Mouse (Mus musculus) cerebellum, postnatal 10 days (tissue): Measurements from ENCODE around the gene Prdm16.
A peak's percentile ranks its signal among the peaks of the same experiment; 100 is the strongest.

ENCODE experiments used
- DNase-seq, 2 experiments: peaks; one replicate each; pipeline ENCODE4 v3.0.0; 2021; ENCODE audit warnings: mixed read lengths in 2 of 2

Prdm16 gene

GRCm38 (mm10) chr4:154473571-154474307, 162.9 kb downstream of the Prdm16 start:
- no peak for DNase-seq

GRCm38 (mm10) chr4:154472569-154472968, 164.1 kb downstream of the Prdm16 start:
- DNase-seq = no peak

- no peak for DNase-seq
Measured at GRCm38 (mm10) chr4:154471447-154472101, 165.1 kb downstream of the Prdm16 start.

DNA sequence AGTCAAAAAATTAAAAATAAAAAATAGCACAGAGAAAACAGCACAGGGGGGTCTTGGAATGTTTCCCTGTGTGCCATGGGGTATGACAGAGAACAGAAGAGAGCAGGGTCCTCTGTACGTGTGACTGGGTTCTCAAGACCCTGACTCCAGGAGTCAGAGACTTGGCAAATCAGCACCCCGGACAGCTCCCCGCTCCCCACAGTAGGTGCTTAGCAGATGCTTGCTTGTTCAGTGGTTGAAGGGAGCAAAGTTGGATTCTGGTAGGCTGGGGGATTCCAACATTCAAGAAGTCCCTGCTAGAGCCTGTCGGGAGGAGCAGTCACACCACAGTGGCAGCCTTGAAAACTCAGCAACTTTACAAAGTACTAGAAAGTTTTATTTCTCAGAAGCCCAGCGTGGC, 170.4 kb downstream of the Prdm16 start:
- no peak for DNase-seq

DNA sequence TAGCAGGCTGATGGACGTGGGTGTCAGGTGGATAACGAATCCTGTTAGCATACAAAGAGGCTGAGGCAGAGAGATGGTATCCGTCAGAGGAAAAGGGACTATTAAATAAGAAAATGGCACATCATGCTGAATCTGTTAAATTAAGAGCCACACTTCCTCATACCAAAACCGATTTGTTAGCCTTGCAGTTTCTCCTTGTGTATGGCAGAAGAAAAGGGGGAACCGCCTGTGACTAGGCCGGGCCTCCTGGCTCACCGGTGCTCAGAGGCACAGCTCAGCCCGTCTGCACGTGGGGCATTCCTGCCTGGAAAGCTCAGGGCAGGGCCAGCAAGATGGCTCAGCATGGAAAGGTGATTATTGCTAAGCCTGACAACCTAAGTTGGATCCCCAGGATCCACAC, 171.6 kb downstream of the Prdm16 start:
- DNase-seq = no peak

- no peak for DNase-seq
Measured at GRCm38 (mm10) chr4:154460021-154460420, 176.7 kb downstream of the Prdm16 start.

GRCm38 (mm10) chr4:154457756-154458155, 178.9 kb downstream of the Prdm16 start:
- DNase-seq = peak; percentile 52 to 65

DNA sequence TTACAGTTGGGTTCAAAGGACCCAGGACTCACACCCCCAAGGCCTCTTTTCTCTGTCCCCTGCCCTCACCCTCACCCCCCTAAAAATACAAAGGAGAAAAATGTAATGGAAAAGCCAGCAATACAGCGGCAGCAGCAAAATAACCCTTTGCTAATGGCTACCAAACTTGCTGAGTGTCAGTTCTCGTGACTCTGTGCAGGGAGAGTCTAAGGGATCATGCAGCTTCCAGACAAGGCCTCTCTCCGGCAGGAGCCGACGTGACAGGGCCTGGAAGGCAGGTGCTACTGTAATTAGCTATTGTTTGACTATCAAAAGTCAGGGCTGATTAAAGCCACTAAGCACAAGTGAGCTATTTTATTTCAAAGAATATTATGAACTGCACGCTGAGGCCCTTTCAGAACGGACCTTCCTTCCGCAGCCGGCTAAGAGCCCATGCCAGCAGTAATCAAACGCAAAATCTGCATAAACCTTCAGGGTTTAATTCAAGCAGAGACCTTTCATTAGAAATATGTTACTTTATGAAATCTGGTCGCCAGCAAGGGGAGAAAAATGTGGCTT, 180.3 kb downstream of the Prdm16 start:
- DNase-seq = no peak

- peak; percentile 46 to 65 for DNase-seq
Measured at GRCm38 (mm10) chr4:154450441-154450840, 186.2 kb downstream of the Prdm16 start.

DNA sequence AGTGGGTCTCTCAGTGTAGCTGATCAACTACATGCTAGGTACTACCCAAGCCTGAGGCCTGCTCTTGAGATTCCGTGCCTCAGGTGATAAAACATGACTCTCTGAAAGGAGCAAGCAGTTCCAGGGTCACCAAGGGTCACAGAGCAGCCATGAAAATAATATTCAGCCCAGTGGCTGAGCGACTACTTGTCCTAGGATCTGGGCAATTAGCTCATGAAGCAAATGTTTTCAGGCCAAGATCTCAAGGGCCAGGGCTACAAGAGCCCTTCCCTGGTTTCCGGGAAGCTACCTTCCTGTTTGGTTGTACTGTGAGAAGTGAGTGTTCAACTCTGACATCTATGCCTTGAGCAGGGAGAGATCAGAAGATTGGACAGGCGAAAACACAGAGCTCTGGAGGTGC, 186.6 kb downstream of the Prdm16 start:
- DNase-seq = no peak

GRCm38 (mm10) chr4:154449343-154449742, 187.3 kb downstream of the Prdm16 start:
- DNase-seq = peak; percentile 73 to 75

- DNase-seq = no peak
Measured at GRCm38 (mm10) chr4:154445721-154446120, 191.0 kb downstream of the Prdm16 start.

- DNase-seq = no peak
Measured at GRCm38 (mm10) chr4:154442645-154443304, 193.9 kb downstream of the Prdm16 start.

DNA sequence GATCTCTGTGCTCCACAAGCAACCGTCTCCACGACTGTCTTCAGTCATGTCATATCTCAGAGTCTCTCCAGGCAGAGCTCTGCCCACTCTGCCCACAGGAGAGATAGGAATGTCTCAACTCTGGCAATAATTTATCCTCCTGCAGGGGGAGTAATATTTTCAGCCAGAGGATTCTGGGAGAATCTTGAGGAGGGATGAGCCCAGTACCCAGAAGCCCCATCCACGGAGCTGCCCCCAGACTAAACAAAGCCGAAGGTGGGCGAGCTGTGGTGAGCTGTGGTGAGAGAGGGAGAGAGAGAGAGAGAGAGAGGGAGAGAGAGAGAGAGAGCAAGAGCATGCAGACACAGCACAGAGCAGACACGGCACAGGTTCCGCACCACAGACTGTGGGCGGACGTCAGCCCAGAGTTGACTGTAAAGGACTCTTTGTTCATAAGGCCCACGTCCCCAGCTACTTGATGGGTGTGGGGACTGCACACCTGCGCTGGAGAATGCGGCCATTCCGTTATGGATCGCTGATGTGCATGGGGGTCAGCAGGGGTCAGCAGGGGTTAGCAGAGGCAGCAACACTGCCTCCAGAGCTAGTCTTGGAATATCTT, 197.1 kb downstream of the Prdm16 start:
- no peak for DNase-seq

DNA sequence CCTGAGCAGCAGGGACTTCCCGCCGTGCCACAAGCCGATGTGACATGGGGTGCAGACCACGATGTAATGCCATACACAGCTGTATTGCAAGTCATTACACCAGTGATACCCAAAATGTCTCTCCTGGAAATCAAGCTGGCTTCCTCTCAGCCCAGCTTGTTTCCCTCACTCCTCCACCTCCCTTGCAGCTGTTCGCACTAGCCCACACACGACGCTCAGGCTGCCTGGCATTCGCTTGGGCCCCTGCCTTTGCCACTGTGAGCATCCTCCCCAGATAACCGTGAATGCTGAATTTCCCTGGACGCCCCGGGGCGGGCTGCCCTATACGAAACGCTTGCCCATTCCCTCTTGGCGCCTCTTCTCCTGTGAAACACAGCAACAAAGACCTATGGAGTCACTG, 198.1 kb downstream of the Prdm16 start:
- no peak for DNase-seq

GRCm38 (mm10) chr4:154429770-154430169, 206.9 kb downstream of the Prdm16 start:
- DNase-seq = no peak

DNA sequence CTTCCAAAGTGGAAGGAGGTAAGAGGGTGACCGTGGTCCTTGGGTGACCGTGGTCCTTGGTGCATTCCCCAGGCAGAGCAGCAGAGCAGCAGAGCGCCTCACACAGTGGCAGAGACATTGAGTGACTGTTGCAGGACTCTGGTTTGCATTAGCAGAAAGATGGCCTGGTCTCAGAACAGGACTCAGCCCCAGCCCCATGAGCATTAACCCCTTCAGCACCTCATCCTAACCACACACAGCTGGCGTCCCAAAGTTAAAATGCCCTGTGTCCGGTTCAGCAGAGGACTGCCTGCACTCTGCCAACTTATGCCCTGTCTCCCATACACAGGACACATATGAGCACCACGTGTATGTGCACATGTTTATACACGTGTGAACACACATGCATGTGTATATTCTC, 209.8 kb downstream of the Prdm16 start:
- no peak for DNase-seq

- DNase-seq = no peak
Measured at GRCm38 (mm10) chr4:154425284-154425683, 211.4 kb downstream of the Prdm16 start.

- DNase-seq = no peak
Measured at GRCm38 (mm10) chr4:154424681-154425080, 212.0 kb downstream of the Prdm16 start.

GRCm38 (mm10) chr4:154422431-154422913, 214.2 kb downstream of the Prdm16 start:
- DNase-seq = no peak

GRCm38 (mm10) chr4:154420749-154421148, 215.9 kb downstream of the Prdm16 start:
- DNase-seq = no peak

- DNase-seq = peak in 1 of 2 experiments; percentile 40
Measured at GRCm38 (mm10) chr4:154419766-154420165, 216.9 kb downstream of the Prdm16 start.

- peak; percentile 31 to 34 for DNase-seq
Measured at GRCm38 (mm10) chr4:154418993-154419392, 217.7 kb downstream of the Prdm16 start.
